Mouse (Mus musculus) c-Kit-positive CD71-positive TER-119-negative erythroid progenitor cells, embryonic 14.5 days (primary cell): Measurements from ENCODE around the gene Lats2.
"Not testable (repeated sequence)": the region's sequence is repeated elsewhere in the genome, so short reads cannot be mapped to it uniquely, and the experiment has no call there.

Experiments
- DNase-seq: peaks from one replicate; pipeline ENCODE4 v3.0.0-alpha.2; 2013; ENCODE audit warnings: low read depth

Gene Lats2

GRCm38 (mm10) chr14:57694246-57694645 is 63.9 kb downstream of the Lats2 start:
- DNase-seq, result no peak

DNA sequence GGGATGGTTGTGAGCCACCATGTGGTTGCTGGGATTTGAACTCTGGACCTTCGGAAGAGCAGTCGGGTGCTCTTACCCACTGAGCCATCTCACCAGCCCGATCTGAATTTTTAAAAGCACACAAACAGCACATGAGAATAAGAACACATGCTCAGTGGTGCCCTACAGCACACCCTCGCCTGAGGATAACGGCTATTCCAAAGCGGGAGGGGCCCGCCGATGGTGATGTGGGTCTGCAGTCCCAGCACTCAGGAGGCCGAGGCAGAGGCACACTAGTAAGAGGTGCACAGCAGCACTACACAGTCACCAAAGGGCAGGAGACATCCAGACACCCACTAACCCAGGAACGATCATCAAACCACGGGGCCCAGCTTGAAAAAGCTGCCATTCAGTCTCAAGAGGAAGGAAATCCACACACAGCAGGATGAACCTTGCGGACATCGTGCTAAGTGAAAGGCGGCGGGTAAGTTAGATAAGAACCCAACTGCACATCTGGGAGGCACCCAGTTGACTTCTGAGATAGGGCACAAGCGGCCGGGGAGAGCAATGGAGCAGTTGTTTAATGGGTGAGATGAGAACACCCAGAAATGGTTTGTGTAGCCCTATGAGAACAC is 65.6 kb downstream of the Lats2 start:
- peak; percentile 80 for DNase-seq

DNA sequence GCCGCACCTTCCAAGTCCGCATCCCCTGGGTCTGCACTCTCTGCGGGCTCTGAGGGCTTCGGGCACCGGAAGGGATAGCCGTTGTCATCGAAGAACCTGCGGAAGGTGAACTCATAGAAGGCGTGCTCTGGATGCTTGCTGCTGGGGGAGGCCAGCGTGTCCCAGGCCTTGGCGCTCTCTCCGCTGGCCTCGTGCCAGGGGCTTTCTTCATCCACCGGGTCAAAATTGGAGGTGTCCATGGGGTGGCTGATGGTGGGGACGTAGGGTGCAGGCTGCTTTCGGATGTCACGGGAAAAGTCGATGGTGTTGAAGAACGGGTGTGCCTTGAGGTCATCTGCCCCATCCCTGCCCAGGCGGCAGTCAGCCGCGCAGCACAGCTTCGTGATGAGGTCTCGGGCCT is 66.9 kb downstream of the Lats2 start:
- DNase-seq, result no peak

GRCm38 (mm10) chr14:57690681-57691080 is 67.5 kb downstream of the Lats2 start:
- peak; percentile 54 for DNase-seq

GRCm38 (mm10) chr14:57688066-57688465 is 70.1 kb downstream of the Lats2 start:
- not testable (repeated sequence) for DNase-seq

GRCm38 (mm10) chr14:57687441-57687840 is 70.7 kb downstream of the Lats2 start:
- no peak for DNase-seq

DNA sequence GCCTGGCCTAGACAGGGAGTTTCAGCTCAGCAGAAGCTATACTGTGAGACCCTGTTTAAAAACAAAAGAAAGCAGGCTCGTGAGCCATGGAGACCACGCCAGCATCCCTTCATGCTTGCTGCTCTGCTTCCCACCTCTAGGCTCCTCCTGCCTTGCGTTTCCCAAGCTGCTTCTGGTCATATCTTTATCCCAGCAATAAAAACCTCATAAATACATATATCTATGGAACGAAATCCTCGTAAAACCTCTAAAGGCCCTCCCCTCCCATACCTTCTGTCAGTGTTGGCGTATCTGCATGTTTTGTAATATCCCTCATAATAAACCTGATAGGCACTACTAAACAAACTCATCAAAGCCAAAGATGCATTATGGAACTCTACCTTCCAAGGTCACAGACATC is 71.5 kb downstream of the Lats2 start:
- no peak for DNase-seq

- peak; percentile 54 for DNase-seq
Measured at GRCm38 (mm10) chr14:57684579-57684978, 73.6 kb downstream of the Lats2 start.

- no peak for DNase-seq
Measured at GRCm38 (mm10) chr14:57682751-57683150, 75.4 kb downstream of the Lats2 start.

DNA sequence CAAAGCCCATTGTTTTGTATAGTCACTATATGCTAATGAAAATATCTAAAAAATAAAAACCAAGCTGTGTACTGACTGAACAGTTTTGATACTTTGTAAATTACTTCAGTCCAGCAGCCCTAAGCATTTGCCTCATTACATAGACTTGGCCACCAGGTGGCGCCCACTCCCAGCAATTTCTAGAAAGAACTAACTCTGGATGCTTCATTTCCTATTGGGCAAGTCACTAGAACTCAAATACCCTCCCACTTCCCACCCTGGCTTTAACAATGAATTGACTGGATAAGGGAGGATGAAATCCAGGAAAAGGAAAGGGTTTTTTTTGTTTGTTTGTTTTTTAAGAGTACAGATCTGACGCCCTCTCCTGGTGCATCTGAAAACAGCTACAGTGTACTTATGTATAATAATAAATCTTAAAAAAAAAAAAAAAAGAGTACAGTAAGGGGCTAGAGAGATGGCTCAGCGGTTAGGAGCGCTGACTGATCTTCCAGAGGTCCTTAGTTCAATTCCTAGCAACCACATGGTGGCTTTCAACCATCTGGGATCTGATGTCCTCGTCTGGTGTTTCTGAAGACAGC is 78.1 kb downstream of the Lats2 start:
- DNase-seq, result peak; percentile 74

- DNase-seq, result no peak
Measured at GRCm38 (mm10) chr14:57679523-57679922, 78.7 kb downstream of the Lats2 start.

DNA sequence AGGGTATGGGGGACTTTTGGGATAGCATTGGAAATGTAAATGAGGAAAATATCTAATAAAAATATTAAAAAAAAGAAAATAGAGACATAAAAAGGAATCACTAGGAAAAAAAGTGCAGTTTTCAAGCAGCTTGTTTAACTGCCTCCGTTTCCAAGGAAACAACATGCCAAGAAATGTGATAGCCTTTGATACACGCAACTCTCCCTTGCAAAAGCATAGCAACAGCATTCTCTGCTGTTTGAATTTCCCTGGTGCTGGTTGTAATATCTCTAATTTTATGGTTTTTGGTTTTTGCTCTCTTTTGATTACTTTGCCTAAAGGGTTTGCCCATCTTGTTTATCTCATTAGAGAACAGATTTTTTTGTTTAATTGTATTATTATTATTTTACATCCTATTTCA is 82.7 kb downstream of the Lats2 start:
- no peak for DNase-seq

DNA sequence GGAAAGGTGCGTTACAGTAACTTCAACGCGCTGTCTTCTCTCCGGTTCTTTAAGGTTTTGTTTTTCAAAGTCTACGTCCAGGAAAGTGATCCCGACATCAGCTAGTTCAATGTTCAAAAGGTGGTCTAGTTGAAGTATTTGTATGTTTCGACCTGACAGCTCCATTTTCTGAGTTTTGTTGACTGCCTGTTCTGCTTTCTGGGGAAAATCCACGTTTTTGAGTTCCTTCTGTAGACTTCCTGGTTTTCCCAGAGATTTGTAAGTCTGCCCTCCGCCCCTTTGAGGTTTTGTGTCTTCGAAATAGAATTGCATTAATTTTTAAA is 92.6 kb downstream of the Lats2 start:
- DNase-seq, result no peak

- DNase-seq, result peak; percentile 67
Measured at GRCm38 (mm10) chr14:57664822-57665627, 93.2 kb downstream of the Lats2 start, which contains the start of gene Xpo4. TSS of gene Xpo4 (minus strand) at chr14:57665430.

DNA sequence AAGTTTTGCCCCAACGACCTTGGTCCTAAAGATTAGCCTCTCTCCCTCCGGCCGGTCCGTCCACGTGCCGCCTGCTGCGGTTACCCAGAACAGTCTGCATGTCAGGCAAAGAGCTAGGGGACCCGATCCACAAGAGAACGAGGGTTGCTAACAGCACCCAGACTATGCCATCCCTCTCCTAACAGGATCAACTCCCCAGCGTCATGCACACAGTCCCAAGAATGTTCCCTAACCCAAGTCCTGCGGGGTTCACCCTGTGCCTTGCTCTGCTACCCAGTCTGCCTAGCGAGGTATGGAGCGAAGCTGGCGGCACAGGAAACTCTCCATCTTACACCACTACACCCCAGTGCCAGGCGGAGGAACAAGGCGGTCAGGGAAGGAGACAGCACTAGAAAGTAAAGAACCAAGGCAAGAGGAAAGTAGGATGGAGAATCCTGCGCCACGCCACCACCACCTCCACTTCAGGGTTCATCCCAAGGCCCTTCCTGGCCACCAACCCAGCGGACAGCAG is 93.8 kb downstream of the Lats2 start:
- DNase-seq, result peak; percentile 44

- no peak for DNase-seq
Measured at GRCm38 (mm10) chr14:57663630-57664029, 94.6 kb downstream of the Lats2 start.

GRCm38 (mm10) chr14:57658301-57658700 is 99.9 kb downstream of the Lats2 start:
- no peak for DNase-seq

DNA sequence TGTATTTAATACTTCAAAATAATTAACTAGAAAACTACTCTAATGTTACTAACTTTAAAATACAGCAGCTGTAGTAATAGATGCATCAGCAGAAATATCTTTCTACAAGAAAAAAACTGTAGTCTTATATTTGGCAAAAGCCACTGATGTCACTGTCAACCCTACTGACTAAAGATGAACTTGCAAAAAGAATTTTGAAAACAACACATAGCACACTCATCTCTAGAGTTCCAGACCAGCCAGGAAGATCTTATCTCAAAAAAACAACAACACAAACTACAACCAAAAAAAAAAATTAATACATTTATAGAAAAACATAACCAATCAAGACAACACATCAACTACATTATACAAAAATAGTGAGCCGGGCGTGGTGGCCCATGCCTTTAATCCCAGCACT is 100.7 kb downstream of the Lats2 start:
- no peak for DNase-seq

- peak; percentile 32 for DNase-seq
Measured at GRCm38 (mm10) chr14:57656519-57656918, 101.7 kb downstream of the Lats2 start.

DNA sequence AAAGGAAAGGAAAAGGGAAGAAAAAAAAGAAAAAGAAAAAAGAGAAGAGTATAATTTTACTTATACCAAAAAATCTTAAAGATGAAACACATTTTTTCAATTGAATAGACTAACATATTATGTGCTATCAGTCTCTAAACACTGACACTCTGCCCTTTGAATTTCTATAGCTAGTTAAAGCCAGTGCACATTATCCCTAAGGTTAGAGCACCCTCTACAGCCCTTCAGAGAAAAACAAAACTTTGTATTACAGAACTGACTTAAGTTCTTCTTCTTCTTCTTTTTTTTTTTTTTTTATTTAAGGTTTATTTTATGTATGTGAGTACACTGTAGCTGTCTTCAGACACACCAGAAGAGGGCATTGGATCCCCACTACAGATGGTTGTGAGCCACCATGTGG is 108.7 kb downstream of the Lats2 start:
- no peak for DNase-seq

GRCm38 (mm10) chr14:57646155-57646554 is 112.0 kb downstream of the Lats2 start:
- no peak for DNase-seq
